Mouse (Mus musculus) CH12.LX (cell line): ENCODE results near the gene Atp1a3. TPM values are rescaled to one million over a fixed set of nuclear protein-coding genes. Genes with fewer than 3 reads are reported as not detected.

Experiments used
- DNase-seq: peaks from one replicate; pipeline ENCODE4 v3.0.0-alpha.2; 2013; ENCODE audit errors: extremely low read depth
- H3K27ac ChIP-seq: 2 replicates; pipeline ENCODE4 v1.5.1; 2012; ENCODE audit warnings: low read depth, mild to moderate bottlenecking, control low read depth, moderate library complexity; ENCODE audit not compliant: insufficient read depth
- H3K27me3 ChIP-seq: replicated peaks from 2 replicates; pipeline ENCODE3; 2012; ENCODE audit warnings: inconsistent platforms
- H3K36me3 ChIP-seq, 2 experiments: replicated peaks in 1 of 2; 2 replicates each; pipeline versions ENCODE3 to v1.6.1; 2012; ENCODE audit warnings: inconsistent platforms in 1 of 2, low read length in 1 of 2, mild to moderate bottlenecking in 1 of 2, mixed read lengths in 1 of 2, moderate library complexity in 1 of 2; ENCODE audit not compliant: control insufficient read depth in 1 of 2, insufficient read depth in 1 of 2
- H3K4me1 ChIP-seq, 2 experiments: 2 replicates each; pipeline ENCODE4 v1.6.1; 2012; ENCODE audit warnings: inconsistent platforms in 1 of 2, moderate library complexity in 1 of 2; ENCODE audit not compliant: insufficient read depth in 2 of 2, control insufficient read depth in 1 of 2
- H3K4me2 ChIP-seq: 2 replicates; pipeline ENCODE4 v1.6.1; 2012; ENCODE audit warnings: low read depth, mild to moderate bottlenecking, control low read depth; ENCODE audit not compliant: poor library complexity, insufficient read depth, severe bottlenecking
- H3K4me3 ChIP-seq, 3 experiments: fragments of 150-350 bp in 1 of 3; sonication (generic) in 1 of 3; replicated peaks in 1 of 3; 2 replicates each; pipeline versions ENCODE3 to v1.5.1; 2011 to 2012; ENCODE audit warnings: low read depth in 2 of 3, low read length in 2 of 3, mild to moderate bottlenecking in 2 of 3, moderate library complexity in 2 of 3, control low read depth in 1 of 3, improper control_type of control experiment in 1 of 3, inconsistent platforms in 1 of 3, mixed read lengths in 1 of 3; ENCODE audit not compliant: poor library complexity in 1 of 3
- H3K79me2 ChIP-seq: replicated peaks from 2 replicates; pipeline ENCODE4 v1.6.1; 2012; ENCODE audit warnings: mild to moderate bottlenecking, moderate library complexity; ENCODE audit not compliant: control insufficient read depth, poor library complexity, insufficient read depth, severe bottlenecking; ENCODE audit errors: extremely low read depth
- H3K9ac ChIP-seq: 2 replicates; pipeline ENCODE4 v1.6.1; 2012; ENCODE audit warnings: low read depth, mild to moderate bottlenecking, control low read depth, moderate library complexity; ENCODE audit not compliant: insufficient read depth
- H3K9me3 ChIP-seq: replicated peaks from 2 replicates; pipeline ENCODE3; 2012; ENCODE audit warnings: low read length, inconsistent platforms, mixed read lengths
- BHLHE40 ChIP-seq: IDR thresholded peaks from 2 replicates; pipeline ENCODE4 v1.6.1; 2011; ENCODE audit warnings: mild to moderate bottlenecking, low read depth, low read length, improper control_type of control experiment
- CHD2 ChIP-seq: IDR thresholded peaks from 2 replicates; pipeline ENCODE4 v1.6.1; 2011; ENCODE audit warnings: low read length, improper control_type of control experiment
- CTCF ChIP-seq, 2 experiments: IDR thresholded peaks in 1 of 2; conservative IDR thresholded peaks in 1 of 2; 2 replicates each; pipeline ENCODE4 v1.5.1; 2011 to 2012; ENCODE audit warnings: low read depth in 2 of 2, low read length in 2 of 2, improper control_type of control experiment in 1 of 2, inconsistent platforms in 1 of 2, mild to moderate bottlenecking in 1 of 2, moderate library complexity in 1 of 2
- E2F4 ChIP-seq: IDR thresholded peaks from 2 replicates; pipeline ENCODE4 v1.6.1; 2011; ENCODE audit warnings: low read depth, low read length, improper control_type of control experiment; ENCODE audit not compliant: insufficient replicate concordance
- ELF1 ChIP-seq: IDR thresholded peaks from 2 replicates; pipeline ENCODE4 v1.6.1; 2014; ENCODE audit warnings: low read depth, mild to moderate bottlenecking, inconsistent platforms, low read length, improper control_type of control experiment
- EP300 ChIP-seq: IDR thresholded peaks from 2 replicates; pipeline ENCODE4 v1.6.1; 2011; ENCODE audit warnings: low read length, improper control_type of control experiment
- GABPA ChIP-seq: IDR thresholded peaks from 2 replicates; pipeline ENCODE4 v1.6.1; 2012; ENCODE audit warnings: low read depth, low read length, improper control_type of control experiment, inconsistent platforms; ENCODE audit not compliant: insufficient replicate concordance
- HCFC1 ChIP-seq: IDR thresholded peaks from 2 replicates; pipeline ENCODE4 v1.6.1; 2012; ENCODE audit warnings: low read depth, mild to moderate bottlenecking, inconsistent platforms, low read length, improper control_type of control experiment
- IRF4 ChIP-seq: IDR thresholded peaks from 2 replicates; pipeline ENCODE4 v1.6.1; 2014; ENCODE audit warnings: low read depth, mild to moderate bottlenecking, inconsistent platforms, low read length, improper control_type of control experiment
- JUN ChIP-seq: IDR thresholded peaks from 2 replicates; pipeline ENCODE4 v1.6.1; 2011; ENCODE audit warnings: low read depth, mild to moderate bottlenecking, low read length, improper control_type of control experiment, moderate library complexity; ENCODE audit not compliant: insufficient read depth
- MAX ChIP-seq: IDR thresholded peaks from 2 replicates; pipeline ENCODE4 v1.6.1; 2011; ENCODE audit warnings: low read length, improper control_type of control experiment
- MXI1 ChIP-seq: IDR thresholded peaks from 2 replicates; pipeline ENCODE4 v1.6.1; 2011; ENCODE audit warnings: mild to moderate bottlenecking, low read depth, low read length, improper control_type of control experiment
- NELFE ChIP-seq: IDR thresholded peaks from 2 replicates; pipeline ENCODE4 v1.6.1; 2011; ENCODE audit warnings: low read depth, low read length, improper control_type of control experiment
- RAD21 ChIP-seq: IDR thresholded peaks from 2 replicates; pipeline ENCODE4 v1.6.1; 2011; ENCODE audit warnings: low read depth, mild to moderate bottlenecking, low read length, improper control_type of control experiment, moderate library complexity
- SIN3A ChIP-seq: IDR thresholded peaks from 2 replicates; pipeline ENCODE4 v1.6.1; 2012; ENCODE audit warnings: low read length, improper control_type of control experiment, inconsistent platforms
- SMC3 ChIP-seq: IDR thresholded peaks from 2 replicates; pipeline ENCODE4 v1.6.1; 2011; ENCODE audit warnings: low read depth, low read length, improper control_type of control experiment
- TCF12 ChIP-seq: IDR thresholded peaks from 2 replicates; pipeline ENCODE4 v1.6.1; 2014; ENCODE audit warnings: low read depth, mild to moderate bottlenecking, inconsistent platforms, low read length, improper control_type of control experiment
- USF1 ChIP-seq: IDR thresholded peaks from 2 replicates; pipeline ENCODE4 v1.6.1; 2014; ENCODE audit warnings: low read depth, mild to moderate bottlenecking, inconsistent platforms, low read length, improper control_type of control experiment
- ZC3H11A ChIP-seq: IDR thresholded peaks from 2 replicates; pipeline ENCODE4 v1.6.1; 2012; ENCODE audit warnings: low read depth, mild to moderate bottlenecking, inconsistent platforms, low read length, improper control_type of control experiment
- ZKSCAN1 ChIP-seq: IDR thresholded peaks from 2 replicates; pipeline ENCODE4 v1.6.1; 2012; ENCODE audit warnings: low read depth, inconsistent platforms, low read length, improper control_type of control experiment, borderline replicate concordance
- ZNF384 ChIP-seq: IDR thresholded peaks from 2 replicates; pipeline ENCODE4 v1.6.1; 2012; ENCODE audit warnings: low read depth, low read length, improper control_type of control experiment, inconsistent platforms
- dilution Hi-C: fragments of 300-500 bp; cut with MboI; formaldehyde crosslinking; loops from 2 replicates; pipeline ENCODE4 v1.14.3; 2020; ENCODE audit warnings: low sequenced_read_pairs; ENCODE audit not compliant: extremely low pct_unique_long_range_greater_than_20kb, extremely low pct_ligation_motif_present
- in situ Hi-C: fragments of 300-500 bp; cut with MboI; formaldehyde crosslinking; loops from 3 replicates; pipeline ENCODE4 v1.14.3; 2019; ENCODE audit warnings: low sequenced_read_pairs, low pct_ligation_motif_present, low pct_unique_long_range_greater_than_20kb, mixed read lengths
- polyA plus RNA-seq: library from polyadenylated mRNA; unstranded; fragments of >175 nt; gene quantifications from 2 replicates; pipeline ENCODE4 v1.2.1, GENCODE M21; 2012; ENCODE audit warnings: low read depth; ENCODE audit not compliant: insufficient read length
- total RNA-seq, 2 experiments: library from RNA; depleted of rRNA; stranded (reverse); fragments of 300-350 nt in 1 of 2; fragments of >200 nt in 1 of 2; gene quantifications; 2 replicates each; pipeline ENCODE4 v1.2.3; 2012 to 2014

Gene Atp1a3
- total and polyA plus RNA-seq, 3 experiments: 0.17 to 0.24 TPM; not detected in 1

- DNase-seq: peak; percentile 15
- Histone ChIP-seq H3K36me3 (peaks cover 0 to 3% of the 10 kb centered on the region in 2 experiments), H3K4me2 (no peak overlapping the region), H3K9ac (no peak overlapping the region), H3K27ac (no peak overlapping the region), H3K4me3 (no peak overlapping the region), H3K4me1 (peaks cover 9 to 26% of the 10 kb centered on the region in 2 experiments), H3K9me3 (no peaks in the 10 kb centered on the region), H3K27me3 (no peaks in the 10 kb centered on the region), H3K79me2 (no peaks in the 10 kb centered on the region)
- dilution Hi-C loops (no loop called here), in situ Hi-C loops (no loop called here)
- no peak for TF ChIP-seq ELF1
- TF ChIP-seq GABPA: no peak
- TF ChIP-seq RAD21: peak; percentile 46
- TF ChIP-seq SMC3: peak; percentile 36; the same call in 1 of the 2 replicates
- TF ChIP-seq CHD2: no peak
- no peak for TF ChIP-seq EP300
- no peak for TF ChIP-seq JUN
- TF ChIP-seq USF1: no peak
- TF ChIP-seq IRF4: no peak
- no peak for TF ChIP-seq NELFE
- TF ChIP-seq MXI1: no peak
- TF ChIP-seq MAX: no peak
- TF ChIP-seq CTCF (conservative IDR thresholded peaks at IDR 0.05 in 1 of 2, IDR thresholded peaks at IDR 0.05 in 1 of 2; ENCODE audit: low read depth in 2 of 2, low read length in 2 of 2): peak in 1 of 2 experiments; percentile 55; a peak in 2 of 4 replicates
- no peak for TF ChIP-seq E2F4
- TF ChIP-seq ZNF384: no peak
- no peak for TF ChIP-seq ZC3H11A
- TF ChIP-seq SIN3A: no peak
- TF ChIP-seq TCF12: no peak
- TF ChIP-seq HCFC1: no peak
- no peak for TF ChIP-seq BHLHE40
Observed at GRCm38 (mm10) chr7:25025855-25026439, 20.2 kb upstream of the Atp1a3 start.

- H3K4me3 ChIP-seq: no peak overlapping the region
- H3K79me2 ChIP-seq: no peaks in the 10 kb centered on the region
- no peak for TF ChIP-seq MXI1
- no peak for TF ChIP-seq ZKSCAN1
- no peak for TF ChIP-seq EP300
- H3K9ac ChIP-seq: no peak overlapping the region
- no peak for DNase-seq
- H3K27ac ChIP-seq: no peak overlapping the region
- H3K4me1 ChIP-seq: no peaks in the 10 kb centered on the region
- peaks cover 17% of the 10 kb centered on the region for H3K27me3 ChIP-seq
- in situ Hi-C loops (no loop called here), dilution Hi-C loops (no loop called here)
- no peak overlapping the region for H3K4me2 ChIP-seq
- H3K9me3 ChIP-seq: peaks cover 2% of the 10 kb centered on the region
- peaks cover 0 to 2% of the 10 kb centered on the region in 2 experiments for H3K36me3 ChIP-seq
Observed at GRCm38 (mm10) chr7:25011592-25011991, 5.8 kb upstream of the Atp1a3 start.
